Mouse (Mus musculus) myocyte (in vitro differentiated cells): ENCODE results near the gene Sh3kbp1.

Experiments
- MAX ChIP-seq: IDR thresholded peaks from one replicate; pipeline ENCODE4 v1.6.1; 2011; ENCODE audit warnings: low read depth, mild to moderate bottlenecking, control low read depth
- POLR2A ChIP-seq: IDR thresholded peaks from one replicate; pipeline ENCODE4 v1.6.1; 2011; ENCODE audit warnings: low read depth, mild to moderate bottlenecking, control low read depth, moderate library complexity; ENCODE audit not compliant: insufficient read length
- USF1 ChIP-seq: IDR thresholded peaks from one replicate; pipeline ENCODE4 v1.6.1; 2011; ENCODE audit warnings: low read depth, mild to moderate bottlenecking, control low read depth, moderate library complexity

DNA sequence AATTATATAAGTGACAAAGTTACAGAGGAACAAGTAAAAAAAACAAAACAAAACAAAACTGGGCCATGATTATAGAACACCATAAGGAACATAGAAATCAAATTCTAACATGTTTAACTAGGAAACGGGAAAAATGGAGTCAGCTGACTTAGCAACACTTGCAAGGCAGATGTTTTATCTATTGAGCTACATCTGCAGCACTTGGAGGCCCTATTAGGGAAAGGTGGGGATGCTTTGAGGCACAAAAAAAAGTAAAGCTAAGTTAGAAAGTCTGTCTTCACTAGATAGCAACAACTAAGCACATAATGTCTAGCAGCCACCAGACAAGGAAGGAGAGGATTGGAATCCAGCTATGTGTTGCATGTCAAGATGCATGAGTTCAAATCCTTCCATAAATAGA, 29.6 kb upstream of the Sh3kbp1 start:
- TF ChIP-seq POLR2A (no peak), MAX (no peak), USF1 (no peak)
